Mouse (Mus musculus) hindbrain, embryonic 15.5 days (tissue): Measurements from ENCODE around the gene Morf4l1. TPM values are rescaled to one million over a fixed set of nuclear protein-coding genes. Genes with fewer than 3 reads are reported as not detected.
A peak's percentile ranks its signal among the peaks of the same experiment; 100 is the strongest.
"Not testable (repeated sequence)": the region's sequence is repeated elsewhere in the genome, so short reads cannot be mapped to it uniquely, and the experiment has no call there.

ENCODE experiments used
- ATAC-seq: fragments of 200-750 bp; cut with Nextera tagmentation; 2 replicates; pipeline ENCODE4 v1.8.0; 2017; ENCODE audit warnings: low read depth, moderate number of reproducible peaks, moderate TSS enrichment; ENCODE audit not compliant: low FRiP score
- H3K27ac ChIP-seq: fragments of 300-500 bp; sonication (generic); replicated peaks from 2 replicates; pipeline ENCODE4 v1.5.1; 2015; ENCODE audit warnings: mild to moderate bottlenecking, inconsistent platforms
- H3K27me3 ChIP-seq: fragments of 300-500 bp; sonication (generic); 2 replicates; pipeline ENCODE4 v1.6.1; 2015; ENCODE audit warnings: control low read depth, inconsistent platforms
- H3K36me3 ChIP-seq: fragments of 300-500 bp; sonication (generic); 2 replicates; pipeline ENCODE4 v1.6.1; 2015; ENCODE audit warnings: control low read depth, inconsistent platforms
- H3K4me1 ChIP-seq: fragments of 300-500 bp; sonication (generic); replicated peaks from 2 replicates; pipeline ENCODE4 v1.6.1; 2015; ENCODE audit warnings: control low read depth, inconsistent platforms
- H3K4me2 ChIP-seq: fragments of 300-500 bp; sonication (generic); 2 replicates; pipeline ENCODE4 v1.6.1; 2015; ENCODE audit warnings: moderate library complexity, mild to moderate bottlenecking, inconsistent platforms
- H3K4me3 ChIP-seq: fragments of 300-500 bp; sonication (generic); 2 replicates; pipeline ENCODE4 v1.5.1; 2015; ENCODE audit warnings: mild to moderate bottlenecking, inconsistent platforms
- H3K9ac ChIP-seq: fragments of 300-500 bp; sonication (generic); 2 replicates; pipeline ENCODE4 v1.6.1; 2015; ENCODE audit warnings: inconsistent platforms
- H3K9me3 ChIP-seq: fragments of 300-500 bp; sonication (generic); 2 replicates; pipeline ENCODE4 v1.6.1; 2016; ENCODE audit warnings: control low read depth, inconsistent platforms
- WGBS: fragments of 180-500 bp; shearing (Covaris S2); methylation state at CpG from one replicate; pipeline ENCODE4 v1.1.7; 2015; 5-methylcytosine and 5-hydroxymethylcytosine counted together
- polyA plus RNA-seq: library from polyadenylated mRNA; unstranded; fragments of >200 nt; fragmentation: Nextera tagmentation; extraction: Ambion mirVana; gene quantifications from 2 replicates; pipeline ENCODE4 v1.2.1, GENCODE M21; 2015

Morf4l1 gene
- polyA plus RNA-seq, 1 experiment from 2014 or later: 550 TPM

- Histone ChIP-seq H3K27ac (no peak overlapping the region), H3K27me3 (no peaks in the 10 kb centered on the region), H3K9ac (no peak overlapping the region), H3K4me1 (no peaks in the 10 kb centered on the region), H3K9me3 (no peaks in the 10 kb centered on the region), H3K4me3 (no peak overlapping the region), H3K36me3 (no peaks in the 10 kb centered on the region), H3K4me2 (no peak overlapping the region)
- 58% methylated on average over 8 of the region's 8 CpGs for WGBS
- no peak for ATAC-seq
Observed at GRCm38 (mm10) chr9:90076849-90077461, 37.6 kb downstream of the Morf4l1 start.

- 85% methylated on average over 5 of the region's 5 CpGs for WGBS
- no peak for ATAC-seq
- Histone ChIP-seq H3K9ac (no peak overlapping the region), H3K9me3 (no peaks in the 10 kb centered on the region), H3K27me3 (no peaks in the 10 kb centered on the region), H3K4me1 (no peaks in the 10 kb centered on the region), H3K36me3 (no peaks in the 10 kb centered on the region), H3K4me2 (no peak overlapping the region), H3K27ac (no peak overlapping the region), H3K4me3 (no peak overlapping the region)
Observed at GRCm38 (mm10) chr9:90076131-90076530, 38.4 kb downstream of the Morf4l1 start.

GRCm38 (mm10) chr9:90075336-90075735, 39.2 kb downstream of the Morf4l1 start:
- Histone ChIP-seq H3K36me3 (no peaks in the 10 kb centered on the region), H3K4me3 (no peak overlapping the region), H3K27ac (no peak overlapping the region), H3K4me1 (no peaks in the 10 kb centered on the region), H3K27me3 (no peaks in the 10 kb centered on the region), H3K9ac (no peak overlapping the region), H3K4me2 (no peak overlapping the region), H3K9me3 (no peaks in the 10 kb centered on the region)
- WGBS: 89% methylated on average over 4 of the region's 4 CpGs
- no peak for ATAC-seq

- H3K9me3 ChIP-seq: no peaks in the 10 kb centered on the region
- no peaks in the 10 kb centered on the region for H3K4me1 ChIP-seq
- no peak overlapping the region for H3K4me2 ChIP-seq
- H3K27ac ChIP-seq: no peak overlapping the region
- no peaks in the 10 kb centered on the region for H3K27me3 ChIP-seq
- 87% methylated on average over 7 of the region's 7 CpGs for WGBS
- H3K9ac ChIP-seq: no peak overlapping the region
- no peaks in the 10 kb centered on the region for H3K36me3 ChIP-seq
- no peak for ATAC-seq
- no peak overlapping the region for H3K4me3 ChIP-seq
Observed at GRCm38 (mm10) chr9:90070174-90070573, 44.4 kb downstream of the Morf4l1 start.

GRCm38 (mm10) chr9:90069485-90069884, 45.1 kb downstream of the Morf4l1 start:
- no peak for ATAC-seq
- no peak overlapping the region for H3K27ac ChIP-seq
- H3K27me3 ChIP-seq: no peaks in the 10 kb centered on the region
- 80% methylated on average over 7 of the region's 7 CpGs for WGBS
- H3K4me3 ChIP-seq: no peak overlapping the region
- no peaks in the 10 kb centered on the region for H3K36me3 ChIP-seq
- H3K9ac ChIP-seq: no peak overlapping the region
- H3K4me2 ChIP-seq: no peak overlapping the region
- H3K9me3 ChIP-seq: no peaks in the 10 kb centered on the region
- no peaks in the 10 kb centered on the region for H3K4me1 ChIP-seq

- ATAC-seq: no peak
- no peak overlapping the region for H3K4me3 ChIP-seq
- WGBS: 93% methylated on average over 6 of the region's 6 CpGs
Observed at GRCm38 (mm10) chr9:90068786-90069185, 45.8 kb downstream of the Morf4l1 start.

GRCm38 (mm10) chr9:90067341-90067740, 47.2 kb downstream of the Morf4l1 start:
- H3K9me3 ChIP-seq: no peaks in the 10 kb centered on the region
- ATAC-seq: no peak
- WGBS: 86% methylated on average over 2 of the region's 2 CpGs
- H3K36me3 ChIP-seq: no peaks in the 10 kb centered on the region
- no peaks in the 10 kb centered on the region for H3K27me3 ChIP-seq
- no peak overlapping the region for H3K4me2 ChIP-seq
- no peak overlapping the region for H3K9ac ChIP-seq
- no peak overlapping the region for H3K4me3 ChIP-seq
- no peaks in the 10 kb centered on the region for H3K4me1 ChIP-seq
- no peak overlapping the region for H3K27ac ChIP-seq

More at GRCm38 (mm10) chr9:90068786-90069185, 45.8 kb downstream of the Morf4l1 start:
- H3K36me3 ChIP-seq: no peaks in the 10 kb centered on the region
- H3K9ac ChIP-seq: no peak overlapping the region
- no peaks in the 10 kb centered on the region for H3K27me3 ChIP-seq
- H3K9me3 ChIP-seq: no peaks in the 10 kb centered on the region
- H3K4me1 ChIP-seq: no peaks in the 10 kb centered on the region
- no peak overlapping the region for H3K4me2 ChIP-seq
- H3K27ac ChIP-seq: no peak overlapping the region

GRCm38 (mm10) chr9:90060932-90061331, 53.6 kb downstream of the Morf4l1 start:
- H3K4me2 ChIP-seq, H3K4me3 ChIP-seq, H3K9me3 ChIP-seq, H3K27ac ChIP-seq, H3K9ac ChIP-seq, H3K27me3 ChIP-seq, H3K4me1 ChIP-seq, ATAC-seq, H3K36me3 ChIP-seq: not testable (repeated sequence)
- 93% methylated on average over 5 of the region's 5 CpGs for WGBS

- Histone ChIP-seq H3K4me3 (no peak overlapping the region), H3K36me3 (no peaks in the 10 kb centered on the region), H3K9me3 (no peaks in the 10 kb centered on the region), H3K4me2 (no peak overlapping the region), H3K4me1 (no peaks in the 10 kb centered on the region), H3K27me3 (no peaks in the 10 kb centered on the region), H3K9ac (no peak overlapping the region), H3K27ac (no peak overlapping the region)
- ATAC-seq: no peak
- 81% methylated on average over 2 of the region's 2 CpGs for WGBS
Observed at GRCm38 (mm10) chr9:90060574-90060875, 54.0 kb downstream of the Morf4l1 start.

- Histone ChIP-seq H3K27ac (no peak overlapping the region), H3K4me3 (no peak overlapping the region), H3K36me3 (no peaks in the 10 kb centered on the region), H3K9me3 (no peaks in the 10 kb centered on the region), H3K9ac (no peak overlapping the region), H3K4me2 (no peak overlapping the region), H3K4me1 (peaks cover under 1% of the 10 kb centered on the region), H3K27me3 (no peaks in the 10 kb centered on the region)
- 89% methylated on average over 9 of the region's 9 CpGs for WGBS
- no peak for ATAC-seq
Observed at GRCm38 (mm10) chr9:90059828-90060573, 54.6 kb downstream of the Morf4l1 start.

- Histone ChIP-seq H3K27ac (no peak overlapping the region), H3K4me1 (peaks cover 9% of the 10 kb centered on the region), H3K4me2 (no peak overlapping the region), H3K4me3 (no peak overlapping the region), H3K27me3 (no peaks in the 10 kb centered on the region), H3K9me3 (no peaks in the 10 kb centered on the region), H3K9ac (no peak overlapping the region), H3K36me3 (no peaks in the 10 kb centered on the region)
- no peak for ATAC-seq
- WGBS: 76% methylated on average over 2 of the region's 2 CpGs
Observed at GRCm38 (mm10) chr9:90056716-90057115, 57.9 kb downstream of the Morf4l1 start.

GRCm38 (mm10) chr9:90055911-90056310, 58.7 kb downstream of the Morf4l1 start:
- 84% methylated on average over 3 of the region's 3 CpGs for WGBS
- Histone ChIP-seq H3K4me1 (peaks cover 9% of the 10 kb centered on the region), H3K9me3 (no peaks in the 10 kb centered on the region), H3K4me3 (no peak overlapping the region), H3K9ac (no peak overlapping the region), H3K36me3 (no peaks in the 10 kb centered on the region), H3K4me2 (no peak overlapping the region), H3K27me3 (no peaks in the 10 kb centered on the region), H3K27ac (no peak overlapping the region)
- no peak for ATAC-seq

- Histone ChIP-seq H3K27ac (no peak overlapping the region), H3K9ac (no peak overlapping the region), H3K4me3 (no peak overlapping the region), H3K4me1 (peaks cover 9% of the 10 kb centered on the region), H3K4me2 (peak overlapping the region; percentile 66; the same call in 1 of the 2 replicates), H3K9me3 (no peaks in the 10 kb centered on the region), H3K27me3 (no peaks in the 10 kb centered on the region), H3K36me3 (no peaks in the 10 kb centered on the region)
- 43% methylated on average over 5 of the region's 5 CpGs for WGBS
- no peak for ATAC-seq
Observed at GRCm38 (mm10) chr9:90055409-90055808, 59.2 kb downstream of the Morf4l1 start.
